Mouse (Mus musculus): ENCODE measurements around the gene Runx3.
A peak's percentile ranks its signal among the peaks of the same experiment; 100 is the strongest.

The Runx3 gene

GRCm38 (mm10) chr4:135115426-135116170 is 4.9 kb upstream of the Runx3 start:
- no peak for DNase-seq

GRCm38 (mm10) chr4:135116391-135116790 is 4.1 kb upstream of the Runx3 start:
- no peak for DNase-seq

- DNase-seq: no peak
Observed at GRCm38 (mm10) chr4:135117846-135118245, 2.6 kb upstream of the Runx3 start.

- DNase-seq: no peak
Observed at GRCm38 (mm10) chr4:135118855-135119474, 1.5 kb upstream of the Runx3 start.

- DNase-seq: no peak
Observed at GRCm38 (mm10) chr4:135123721-135124120, 3.3 kb downstream of the Runx3 start.

GRCm38 (mm10) chr4:135124732-135125131 is 4.3 kb downstream of the Runx3 start:
- DNase-seq: no peak

GRCm38 (mm10) chr4:135125152-135125551 is 4.7 kb downstream of the Runx3 start:
- DNase-seq: no peak

- no peak for DNase-seq
Observed at GRCm38 (mm10) chr4:135126385-135126784, 5.9 kb downstream of the Runx3 start.

GRCm38 (mm10) chr4:135128841-135129520 is 8.5 kb downstream of the Runx3 start:
- DNase-seq: peak in 1 of 2 experiments; percentile 53

- no peak for DNase-seq
Observed at GRCm38 (mm10) chr4:135130156-135130555, 9.7 kb downstream of the Runx3 start.

- DNase-seq: no peak
Observed at GRCm38 (mm10) chr4:135131145-135131544, 10.7 kb downstream of the Runx3 start.

GRCm38 (mm10) chr4:135132797-135133196 is 12.3 kb downstream of the Runx3 start:
- DNase-seq: no peak

GRCm38 (mm10) chr4:135133711-135134110 is 13.3 kb downstream of the Runx3 start:
- no peak for DNase-seq

GRCm38 (mm10) chr4:135135331-135135730 is 14.9 kb downstream of the Runx3 start:
- no peak for DNase-seq

- no peak for DNase-seq
Observed at GRCm38 (mm10) chr4:135136202-135136601, 15.8 kb downstream of the Runx3 start.

GRCm38 (mm10) chr4:135136612-135137011 is 16.2 kb downstream of the Runx3 start:
- no peak for DNase-seq

- DNase-seq: no peak
Observed at GRCm38 (mm10) chr4:135140647-135141515, 20.4 kb downstream of the Runx3 start.

GRCm38 (mm10) chr4:135141720-135142119 is 21.3 kb downstream of the Runx3 start:
- DNase-seq: no peak

GRCm38 (mm10) chr4:135146734-135147133 is 26.3 kb downstream of the Runx3 start:
- DNase-seq: no peak

GRCm38 (mm10) chr4:135148660-135149059 is 28.2 kb downstream of the Runx3 start:
- no peak for DNase-seq

- DNase-seq: peak; percentile 77 to 78
Observed at GRCm38 (mm10) chr4:135150031-135150801, 29.8 kb downstream of the Runx3 start.

Measured in thymus, adult 18-20 months (tissue).